ENCODE assay signal across 7 mouse cellular contexts in the genomic region with DNA sequence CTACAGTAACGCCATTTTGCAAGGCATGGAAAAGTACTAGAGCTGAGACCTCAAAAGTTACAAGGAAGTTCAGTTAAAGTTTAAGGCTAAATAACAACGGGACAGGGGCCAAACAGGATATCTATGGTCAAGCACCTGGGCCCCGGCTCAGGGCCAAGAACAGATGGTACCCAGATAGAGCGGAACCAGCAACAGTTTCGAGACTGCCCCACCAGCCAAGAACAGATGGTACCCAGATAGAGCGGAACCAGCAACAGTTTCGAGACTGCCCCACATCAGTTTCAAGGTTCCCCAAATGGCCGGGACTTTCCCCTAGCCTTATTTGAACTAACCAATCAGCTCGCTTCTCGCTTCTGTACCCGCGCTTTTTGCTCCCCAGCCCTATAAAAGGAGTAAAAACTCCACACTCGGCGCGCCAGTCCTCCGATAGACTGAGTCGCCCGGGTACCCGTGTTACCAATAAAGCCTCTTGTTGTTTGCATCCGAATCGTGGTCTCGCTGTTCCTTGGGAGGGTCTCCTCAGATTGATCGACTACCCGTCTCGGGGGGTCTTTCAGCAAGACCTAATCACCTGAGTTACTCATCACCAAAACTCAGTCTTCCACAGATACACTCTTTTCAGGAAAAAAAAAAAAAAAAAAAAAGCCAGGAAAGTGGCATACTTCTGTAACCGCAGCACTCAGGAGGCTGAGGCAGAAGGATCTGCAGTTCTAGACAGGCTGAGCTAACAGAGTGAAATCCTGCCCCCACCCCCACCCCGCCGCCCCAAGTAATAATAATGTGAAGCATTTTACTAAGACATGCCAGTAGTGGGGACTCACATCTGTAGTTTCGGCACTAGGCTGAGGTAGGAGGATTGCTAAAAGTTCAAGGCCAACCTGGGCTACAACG. TPM values are rescaled to one million over a fixed set of nuclear protein-coding genes. Genes with fewer than 3 reads are reported as not detected.
DNase-seq lines count a peak whose midpoint lies in the region; ATAC-seq and TF ChIP-seq lines count a peak whose summit lies in the region.

No protein-coding gene starts in this region.

- H3K27ac ChIP-seq in heart, postnatal 0 days (ENCODE audit: low read depth): peak overlapping the region; percentile 95
- H3K27ac ChIP-seq in stomach, embryonic 16.5 days (ENCODE audit: low read length): peak overlapping the region; percentile 100

- 71% methylated on average over 30 of the region's 30 CpGs for WGBS in heart, postnatal 0 days
- 85% methylated on average over 30 of the region's 30 CpGs for WGBS in stomach, embryonic 16.5 days

- peak overlapping the region; percentile 66 for H3K4me3 ChIP-seq in heart, postnatal 0 days (ENCODE audit: low read depth, low read length)
- peak overlapping the region; percentile 93 for H3K4me3 ChIP-seq in stomach, embryonic 16.5 days (replicated peaks; ENCODE audit: low read length)

- DNase-seq in CD8-positive naive resting alpha-beta T cell, adult 2 months (ENCODE audit: low read depth in 2 of 2, low spot score in 2 of 2): peak; percentile 42 to 62
- no peak for DNase-seq in heart, postnatal 0 days (ENCODE audit: low spot score)
- peak; percentile 79 to 88 for DNase-seq in kidney, postnatal 36 days

- H3K9me3 ChIP-seq in heart, postnatal 0 days (replicated peaks; ENCODE audit: control insufficient read depth, low read length): no peaks in the 10 kb centered on the region
- H3K9me3 ChIP-seq in stomach, embryonic 16.5 days (replicated peaks; ENCODE audit: control insufficient read depth, low read length): no peaks in the 10 kb centered on the region

- TF ChIP-seq EP300 in heart, postnatal 0 days (IDR thresholded peaks at IDR 0.05; ENCODE audit: low read depth): peak; percentile 96

- 0 out of 2 replicates have a peak, but pooled peaks cover 5% of the 10 kb centered on the region for H3K36me3 ChIP-seq in heart, postnatal 0 days (replicated peaks; ENCODE audit: control insufficient read depth, insufficient read depth, low read length)
- no peaks in the 10 kb centered on the region for H3K36me3 ChIP-seq in stomach, embryonic 16.5 days (ENCODE audit: control insufficient read depth, insufficient read depth, low read length)

- H3K4me2 ChIP-seq in heart, postnatal 0 days (ENCODE audit: low read depth, low read length): peak overlapping the region; percentile 58
- peak overlapping the region; percentile 74 for H3K4me2 ChIP-seq in stomach, embryonic 16.5 days (ENCODE audit: low read depth, low read length)

- peaks cover 58% of the 10 kb centered on the region for H3K4me1 ChIP-seq in heart, postnatal 0 days (ENCODE audit: control insufficient read depth, insufficient read depth)
- peaks cover 22% of the 10 kb centered on the region for H3K4me1 ChIP-seq in stomach, embryonic 16.5 days (ENCODE audit: control insufficient read depth, insufficient read depth, low read length)

- H3K9ac ChIP-seq in heart, postnatal 0 days (replicated peaks; ENCODE audit: low read depth, low read length): peak overlapping the region; percentile 76; the same call in 1 of the 2 replicates
- H3K9ac ChIP-seq in stomach, embryonic 16.5 days (ENCODE audit: low read length): peak overlapping the region; percentile 98

- peak; percentile 53 for ATAC-seq in activated CD4-positive, CD25-positive, alpha-beta regulatory T cell, adult 4 months
- ATAC-seq in erythroblast, adult 5-6 weeks (replicated peaks; ENCODE audit: low FRiP score, poor library complexity, severe bottlenecking): peak; percentile 68
- no peak for ATAC-seq in heart, postnatal 0 days (ENCODE audit: insufficient read depth, low read depth)
- ATAC-seq in megakaryocyte progenitor cell, adult 5-6 weeks (replicated peaks; ENCODE audit: poor library complexity): peak; percentile 60
- no peak for ATAC-seq in stomach, embryonic 16.5 days (ENCODE audit: insufficient read depth, low FRiP score)

- no peaks in the 10 kb centered on the region for H3K27me3 ChIP-seq in heart, postnatal 0 days (ENCODE audit: control insufficient read depth, insufficient read depth, low read length)
- no peaks in the 10 kb centered on the region for H3K27me3 ChIP-seq in stomach, embryonic 16.5 days (ENCODE audit: control insufficient read depth, insufficient read depth, low read length)

- no peak for TF ChIP-seq CTCF in heart, postnatal 0 days (IDR thresholded peaks at IDR 0.05; ENCODE audit: low read depth)

RNA-seq across cellular contexts. Expression of a gene that starts 2.0 kb away (rescaled TPM):
- 100 to 1,000 TPM; 149 to 159 TPM for polyA plus RNA-seq in activated CD4-positive, CD25-positive, alpha-beta regulatory T cell, adult 4 months (2017; shearing (Covaris generic))
- 1,365 and 1,400 TPM in 2 replicates for total RNA-seq in erythroblast, adult 5-6 weeks (2015; ENCODE audit: low replicate concordance)
- 1,814 and 2,055 TPM in 2 replicates for total RNA-seq in erythroblast, adult 5-6 weeks (2017; ENCODE audit: low replicate concordance)
- 181 and 193 TPM in 2 replicates for total RNA-seq in heart, postnatal 0 days (2014; rRNA removed; ENCODE audit: low replicate concordance)
- polyA plus RNA-seq in heart, postnatal 0 days (2015; fragmentation: Nextera tagmentation; extraction: Ambion mirVana): 61.3 and 62.4 TPM in 2 replicates
- total RNA-seq in megakaryocyte progenitor cell, adult 5-6 weeks (2015): 641 and 693 TPM in 2 replicates
- 470 and 502 TPM in 2 replicates for total RNA-seq in megakaryocyte progenitor cell, adult 5-6 weeks (2017)
- 59.2 and 62.2 TPM in 2 replicates for polyA plus RNA-seq in stomach, embryonic 16.5 days (2015; fragmentation: Nextera tagmentation; extraction: Ambion mirVana)

RNA-seq across cellular contexts. Expression of a gene that starts 15.3 kb away (rescaled TPM):
- polyA plus RNA-seq in activated CD4-positive, CD25-positive, alpha-beta regulatory T cell, adult 4 months (2017; shearing (Covaris generic)): 1 to 10 TPM; 4.2 to 6.4 TPM
- 15.0 and 25.0 TPM in 2 replicates for total RNA-seq in erythroblast, adult 5-6 weeks (2015; ENCODE audit: low replicate concordance)
- total RNA-seq in erythroblast, adult 5-6 weeks (2017; ENCODE audit: low replicate concordance): 23.4 and 25.2 TPM in 2 replicates
- 363 and 431 TPM in 2 replicates for total RNA-seq in heart, postnatal 0 days (2014; rRNA removed; ENCODE audit: low replicate concordance)
- 495 and 511 TPM in 2 replicates for polyA plus RNA-seq in heart, postnatal 0 days (2015; fragmentation: Nextera tagmentation; extraction: Ambion mirVana)
- total RNA-seq in megakaryocyte progenitor cell, adult 5-6 weeks (2015): 50.8 and 54.4 TPM in 2 replicates
- total RNA-seq in megakaryocyte progenitor cell, adult 5-6 weeks (2017): 52.9 and 56.3 TPM in 2 replicates
- polyA plus RNA-seq in stomach, embryonic 16.5 days (2015; fragmentation: Nextera tagmentation; extraction: Ambion mirVana): 91.2 and 107 TPM in 2 replicates

RNA-seq across cellular contexts. Expression of a gene that starts 40.8 kb away (rescaled TPM):
- polyA plus RNA-seq in activated CD4-positive, CD25-positive, alpha-beta regulatory T cell, adult 4 months (2017; shearing (Covaris generic)): 10 to 100 TPM; 36.9 to 37.6 TPM
- total RNA-seq in erythroblast, adult 5-6 weeks (2015; ENCODE audit: low replicate concordance): 6.5 and 10.0 TPM in 2 replicates
- total RNA-seq in erythroblast, adult 5-6 weeks (2017; ENCODE audit: low replicate concordance): 5.5 and 8.8 TPM in 2 replicates
- 14.5 and 58.3 TPM in 2 replicates for total RNA-seq in heart, postnatal 0 days (2014; rRNA removed; ENCODE audit: low replicate concordance)
- 8.8 TPM in 2 replicates for polyA plus RNA-seq in heart, postnatal 0 days (2015; fragmentation: Nextera tagmentation; extraction: Ambion mirVana)
- total RNA-seq in megakaryocyte progenitor cell, adult 5-6 weeks (2015): 13.7 and 20.7 TPM in 2 replicates
- 12.4 and 12.7 TPM in 2 replicates for total RNA-seq in megakaryocyte progenitor cell, adult 5-6 weeks (2017)
- polyA plus RNA-seq in stomach, embryonic 16.5 days (2015; fragmentation: Nextera tagmentation; extraction: Ambion mirVana): 31.4 and 33.3 TPM in 2 replicates

Comparison
In these comparisons a context has a peak if more than half of its experiments do, and no peak if none do; other contexts are left out.
1. ATAC-seq: peak in activated CD4-positive, CD25-positive, alpha-beta regulatory T cell, adult 4 months (single experiment), erythroblast, adult 5-6 weeks (single experiment) and megakaryocyte progenitor cell, adult 5-6 weeks (single experiment); none in heart, postnatal 0 days (single experiment) and stomach, embryonic 16.5 days (single experiment).